Mouse (Mus musculus) lung, adult 2 months (tissue): ENCODE results near the gene Dync2h1.

Experiments used
- CTCF ChIP-seq: fragments of 200-500 bp; IDR thresholded peaks from 2 replicates; pipeline ENCODE4 v1.5.1; 2011; ENCODE audit warnings: mild to moderate bottlenecking, low read length, control low read depth; ENCODE audit not compliant: insufficient read depth
- POLR2A ChIP-seq: fragments of 200-500 bp; IDR thresholded peaks from 2 replicates; pipeline ENCODE4 v1.6.1; 2011; ENCODE audit warnings: low read depth, mild to moderate bottlenecking, control low read depth, low read length, borderline replicate concordance; ENCODE audit errors: extremely low read depth

DNA sequence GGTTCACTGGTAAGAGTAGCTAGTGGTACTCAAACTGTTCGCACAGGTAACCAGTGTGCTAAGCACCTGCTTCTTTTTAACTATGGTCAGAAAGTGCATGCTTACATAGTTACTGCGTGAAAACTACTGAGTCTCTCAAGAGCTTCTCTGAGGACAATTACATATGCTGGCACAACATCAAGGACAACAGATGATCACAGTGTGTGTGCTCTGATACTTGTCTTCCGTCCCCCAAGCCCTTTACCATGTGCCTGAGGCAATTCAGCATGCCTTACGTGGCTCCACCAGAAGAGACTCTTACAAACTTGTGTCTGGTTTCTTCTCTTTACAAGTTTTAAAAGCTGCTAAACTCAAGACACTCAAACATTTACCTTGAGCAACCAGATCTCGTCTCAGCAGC, 143.0 kb downstream of the Dync2h1 start:
- no peak for TF ChIP-seq POLR2A
- TF ChIP-seq CTCF = no peak
